Mouse (Mus musculus) neural tube, embryonic 13.5 days (tissue): Measurements from ENCODE around the gene Plekhn1. TPM values are rescaled to one million over a fixed set of nuclear protein-coding genes. Genes with fewer than 3 reads are reported as not detected.

Experiments used
- microRNA-seq: library from miRNA; unstranded; fragments of <30 nt; microRNA quantifications from one replicate; pipeline ENCODE4, GENCODE M21; 2016
- polyA plus RNA-seq: library from polyadenylated mRNA; unstranded; fragments of >200 nt; fragmentation: Nextera tagmentation; extraction: Ambion mirVana; gene quantifications from 2 replicates; pipeline ENCODE4 v1.2.1, GENCODE M21; 2015

The Plekhn1 gene
- polyA plus RNA-seq, 1 experiment from 2014 or later = 26.1 TPM

Small RNA genes lying within 50 kb of the gene (microRNA-seq; reads per million reads assigned to microRNA genes)
- 1.2 reads per million for gene Mir7658

Other genes starting within 250 kb of the Plekhn1 start
- 25.1 and 25.5 TPM in 2 replicates for gene B3galt6, start 242.2 kb downstream of the Plekhn1 start, polyA plus RNA-seq
- gene Sdf4, start 242.0 kb downstream of the Plekhn1 start, polyA plus RNA-seq = 132 and 139 TPM in 2 replicates
- 0.77 and 1.2 TPM in 2 replicates for gene Tnfrsf4, start 221.0 kb downstream of the Plekhn1 start, polyA plus RNA-seq
- gene Tnfrsf18, start 208.7 kb downstream of the Plekhn1 start, polyA plus RNA-seq = 1.6 and 2.7 TPM in 2 replicates
- not detected in 2 replicates for gene Ttll10, start 175.4 kb downstream of the Plekhn1 start, polyA plus RNA-seq
- 25.0 and 27.7 TPM in 2 replicates for gene 9430015G10Rik, start 124.9 kb downstream of the Plekhn1 start, polyA plus RNA-seq
- gene Rnf223, start 104.3 kb downstream of the Plekhn1 start, polyA plus RNA-seq = 0.66 and 0.69 TPM in 2 replicates
- 120 and 122 TPM in 2 replicates for gene Agrn, start 37.4 kb downstream of the Plekhn1 start, polyA plus RNA-seq
- gene Isg15, start 34.0 kb downstream of the Plekhn1 start, polyA plus RNA-seq = 0.84 and 2.2 TPM in 2 replicates
- gene AW011738, start 31.6 kb downstream of the Plekhn1 start, polyA plus RNA-seq = 5.1 and 5.6 TPM in 2 replicates
- gene Perm1, start 19.0 kb downstream of the Plekhn1 start, polyA plus RNA-seq = 1.8 TPM in 2 replicates
- gene Noc2l, start 1.2 kb upstream of the Plekhn1 start, polyA plus RNA-seq = 49.5 and 54.8 TPM in 2 replicates
- gene Samd11, start 20.8 kb upstream of the Plekhn1 start, polyA plus RNA-seq = 2.1 and 2.9 TPM in 2 replicates
- not detected in 2 replicates for gene Vmn2r-ps159, start 96.2 kb upstream of the Plekhn1 start, polyA plus RNA-seq